Mouse (Mus musculus) CH12.LX (cell line): ENCODE measurements around the gene Tmem231. TPM values are rescaled to one million over a fixed set of nuclear protein-coding genes. Genes with fewer than 3 reads are reported as not detected.
A peak's percentile ranks its signal among the peaks of the same experiment; 100 is the strongest.

Experiments used
- DNase-seq: peaks from one replicate; pipeline ENCODE4 v3.0.0-alpha.2; 2013; ENCODE audit errors: extremely low read depth
- H3K27ac ChIP-seq: 2 replicates; pipeline ENCODE4 v1.5.1; 2012; ENCODE audit warnings: low read depth, mild to moderate bottlenecking, control low read depth, moderate library complexity; ENCODE audit not compliant: insufficient read depth
- H3K27me3 ChIP-seq: replicated peaks from 2 replicates; pipeline ENCODE3; 2012; ENCODE audit warnings: inconsistent platforms
- H3K36me3 ChIP-seq, 2 experiments: replicated peaks in 1 of 2; 2 replicates each; pipeline versions ENCODE3 to v1.6.1; 2012; ENCODE audit warnings: inconsistent platforms in 1 of 2, low read length in 1 of 2, mild to moderate bottlenecking in 1 of 2, mixed read lengths in 1 of 2, moderate library complexity in 1 of 2; ENCODE audit not compliant: control insufficient read depth in 1 of 2, insufficient read depth in 1 of 2
- H3K4me1 ChIP-seq, 2 experiments: 2 replicates each; pipeline ENCODE4 v1.6.1; 2012; ENCODE audit warnings: inconsistent platforms in 1 of 2, moderate library complexity in 1 of 2; ENCODE audit not compliant: insufficient read depth in 2 of 2, control insufficient read depth in 1 of 2
- H3K4me2 ChIP-seq: 2 replicates; pipeline ENCODE4 v1.6.1; 2012; ENCODE audit warnings: low read depth, mild to moderate bottlenecking, control low read depth; ENCODE audit not compliant: poor library complexity, insufficient read depth, severe bottlenecking
- H3K4me3 ChIP-seq, 3 experiments: fragments of 150-350 bp in 1 of 3; sonication (generic) in 1 of 3; replicated peaks in 1 of 3; 2 replicates each; pipeline versions ENCODE3 to v1.5.1; 2011 to 2012; ENCODE audit warnings: low read depth in 2 of 3, low read length in 2 of 3, mild to moderate bottlenecking in 2 of 3, moderate library complexity in 2 of 3, control low read depth in 1 of 3, improper control_type of control experiment in 1 of 3, inconsistent platforms in 1 of 3, mixed read lengths in 1 of 3; ENCODE audit not compliant: poor library complexity in 1 of 3
- H3K79me2 ChIP-seq: replicated peaks from 2 replicates; pipeline ENCODE4 v1.6.1; 2012; ENCODE audit warnings: mild to moderate bottlenecking, moderate library complexity; ENCODE audit not compliant: control insufficient read depth, poor library complexity, insufficient read depth, severe bottlenecking; ENCODE audit errors: extremely low read depth
- H3K9ac ChIP-seq: 2 replicates; pipeline ENCODE4 v1.6.1; 2012; ENCODE audit warnings: low read depth, mild to moderate bottlenecking, control low read depth, moderate library complexity; ENCODE audit not compliant: insufficient read depth
- H3K9me3 ChIP-seq: replicated peaks from 2 replicates; pipeline ENCODE3; 2012; ENCODE audit warnings: low read length, inconsistent platforms, mixed read lengths
- BHLHE40 ChIP-seq: IDR thresholded peaks from 2 replicates; pipeline ENCODE4 v1.6.1; 2011; ENCODE audit warnings: mild to moderate bottlenecking, low read depth, low read length, improper control_type of control experiment
- CHD2 ChIP-seq: IDR thresholded peaks from 2 replicates; pipeline ENCODE4 v1.6.1; 2011; ENCODE audit warnings: low read length, improper control_type of control experiment
- E2F4 ChIP-seq: IDR thresholded peaks from 2 replicates; pipeline ENCODE4 v1.6.1; 2011; ENCODE audit warnings: low read depth, low read length, improper control_type of control experiment; ENCODE audit not compliant: insufficient replicate concordance
- ELF1 ChIP-seq: IDR thresholded peaks from 2 replicates; pipeline ENCODE4 v1.6.1; 2014; ENCODE audit warnings: low read depth, mild to moderate bottlenecking, inconsistent platforms, low read length, improper control_type of control experiment
- EP300 ChIP-seq: IDR thresholded peaks from 2 replicates; pipeline ENCODE4 v1.6.1; 2011; ENCODE audit warnings: low read length, improper control_type of control experiment
- ETS1 ChIP-seq: conservative IDR thresholded peaks from 2 replicates; pipeline ENCODE4 v1.6.1; 2012; ENCODE audit warnings: low read depth, mild to moderate bottlenecking, inconsistent platforms, low read length, improper control_type of control experiment, moderate library complexity
- HCFC1 ChIP-seq: IDR thresholded peaks from 2 replicates; pipeline ENCODE4 v1.6.1; 2012; ENCODE audit warnings: low read depth, mild to moderate bottlenecking, inconsistent platforms, low read length, improper control_type of control experiment
- IRF4 ChIP-seq: IDR thresholded peaks from 2 replicates; pipeline ENCODE4 v1.6.1; 2014; ENCODE audit warnings: low read depth, mild to moderate bottlenecking, inconsistent platforms, low read length, improper control_type of control experiment
- JUN ChIP-seq: IDR thresholded peaks from 2 replicates; pipeline ENCODE4 v1.6.1; 2011; ENCODE audit warnings: low read depth, mild to moderate bottlenecking, low read length, improper control_type of control experiment, moderate library complexity; ENCODE audit not compliant: insufficient read depth
- KAT2A ChIP-seq: IDR thresholded peaks from 2 replicates; pipeline ENCODE4 v1.6.1; 2012; ENCODE audit warnings: low read length, improper control_type of control experiment, inconsistent platforms; ENCODE audit not compliant: insufficient replicate concordance
- MAFK ChIP-seq: IDR thresholded peaks from 2 replicates; pipeline ENCODE4 v1.6.1; 2011; ENCODE audit warnings: low read length, improper control_type of control experiment; ENCODE audit not compliant: insufficient replicate concordance
- MAX ChIP-seq: IDR thresholded peaks from 2 replicates; pipeline ENCODE4 v1.6.1; 2011; ENCODE audit warnings: low read length, improper control_type of control experiment
- MEF2A ChIP-seq: IDR thresholded peaks from 2 replicates; pipeline ENCODE4 v1.6.1; 2014; ENCODE audit warnings: low read depth, mild to moderate bottlenecking, inconsistent platforms, low read length, improper control_type of control experiment, borderline replicate concordance
- MXI1 ChIP-seq: IDR thresholded peaks from 2 replicates; pipeline ENCODE4 v1.6.1; 2011; ENCODE audit warnings: mild to moderate bottlenecking, low read depth, low read length, improper control_type of control experiment
- MYC ChIP-seq: IDR thresholded peaks from 2 replicates; pipeline ENCODE4 v1.6.1; 2011; ENCODE audit warnings: low read depth, mild to moderate bottlenecking, improper control_type of control experiment, low read length
- NRF1 ChIP-seq: IDR thresholded peaks from 2 replicates; pipeline ENCODE4 v1.6.1; 2014; ENCODE audit warnings: low read depth, mild to moderate bottlenecking, inconsistent platforms, low read length, improper control_type of control experiment, moderate library complexity
- POLR2A ChIP-seq: IDR thresholded peaks from 2 replicates; pipeline ENCODE4 v1.6.1; 2011; ENCODE audit warnings: low read depth, mild to moderate bottlenecking, improper control_type of control experiment, low read length
- POLR2AphosphoS2 ChIP-seq: IDR thresholded peaks from 2 replicates; pipeline ENCODE4 v1.6.1; 2011; ENCODE audit warnings: low read depth, low read length, improper control_type of control experiment
- RAD21 ChIP-seq: IDR thresholded peaks from 2 replicates; pipeline ENCODE4 v1.6.1; 2011; ENCODE audit warnings: low read depth, mild to moderate bottlenecking, low read length, improper control_type of control experiment, moderate library complexity
- SIN3A ChIP-seq: IDR thresholded peaks from 2 replicates; pipeline ENCODE4 v1.6.1; 2012; ENCODE audit warnings: low read length, improper control_type of control experiment, inconsistent platforms
- TCF12 ChIP-seq: IDR thresholded peaks from 2 replicates; pipeline ENCODE4 v1.6.1; 2014; ENCODE audit warnings: low read depth, mild to moderate bottlenecking, inconsistent platforms, low read length, improper control_type of control experiment
- USF1 ChIP-seq: IDR thresholded peaks from 2 replicates; pipeline ENCODE4 v1.6.1; 2014; ENCODE audit warnings: low read depth, mild to moderate bottlenecking, inconsistent platforms, low read length, improper control_type of control experiment
- USF2 ChIP-seq: conservative IDR thresholded peaks from 2 replicates; pipeline ENCODE4 v1.6.1; 2011; ENCODE audit warnings: low read depth, low read length, improper control_type of control experiment
- ZC3H11A ChIP-seq: IDR thresholded peaks from 2 replicates; pipeline ENCODE4 v1.6.1; 2012; ENCODE audit warnings: low read depth, mild to moderate bottlenecking, inconsistent platforms, low read length, improper control_type of control experiment
- ZKSCAN1 ChIP-seq: IDR thresholded peaks from 2 replicates; pipeline ENCODE4 v1.6.1; 2012; ENCODE audit warnings: low read depth, inconsistent platforms, low read length, improper control_type of control experiment, borderline replicate concordance
- ZMIZ1 ChIP-seq: IDR thresholded peaks from 2 replicates; pipeline ENCODE4 v1.6.1; 2012; ENCODE audit warnings: low read depth, mild to moderate bottlenecking, inconsistent platforms, low read length, improper control_type of control experiment
- dilution Hi-C: fragments of 300-500 bp; cut with MboI; formaldehyde crosslinking; loops from 2 replicates; pipeline ENCODE4 v1.14.3; 2020; ENCODE audit warnings: low sequenced_read_pairs; ENCODE audit not compliant: extremely low pct_unique_long_range_greater_than_20kb, extremely low pct_ligation_motif_present
- in situ Hi-C: fragments of 300-500 bp; cut with MboI; formaldehyde crosslinking; loops from 3 replicates; pipeline ENCODE4 v1.14.3; 2019; ENCODE audit warnings: low sequenced_read_pairs, low pct_ligation_motif_present, low pct_unique_long_range_greater_than_20kb, mixed read lengths
- polyA plus RNA-seq: library from polyadenylated mRNA; unstranded; fragments of >175 nt; gene quantifications from 2 replicates; pipeline ENCODE4 v1.2.1, GENCODE M21; 2012; ENCODE audit warnings: low read depth; ENCODE audit not compliant: insufficient read length
- total RNA-seq, 2 experiments: library from RNA; depleted of rRNA; stranded (reverse); fragments of 300-350 nt in 1 of 2; fragments of >200 nt in 1 of 2; gene quantifications; 2 replicates each; pipeline ENCODE4 v1.2.3; 2012 to 2014

Tmem231 gene
- total and polyA plus RNA-seq, 3 experiments: 3.5 to 4.3 (median 3.6) TPM

- in situ Hi-C loops (loop anchor here (5.0 kb wide), 1 partner anchor 35 kb away; no protein-coding TSS in a partner anchor), dilution Hi-C loops (no loop called here)
- H3K9me3 ChIP-seq: no peaks in the 10 kb centered on the region
- H3K9ac ChIP-seq: no peak overlapping the region
- H3K4me1 ChIP-seq: peaks cover 11 to 53% of the 10 kb centered on the region in 2 experiments
- no peaks in the 10 kb centered on the region; the same call in 1 of the 2 replicates for H3K79me2 ChIP-seq
- peak; percentile 50 for DNase-seq
- H3K4me2 ChIP-seq: no peak overlapping the region
- H3K27ac ChIP-seq: no peak overlapping the region
- no peaks in the 10 kb centered on the region for H3K27me3 ChIP-seq
- no peak overlapping the region for H3K4me3 ChIP-seq
- TF ChIP-seq MAX (no peak), ZKSCAN1 (no peak), CHD2 (no peak), EP300 (peak; percentile 74), USF2 (no peak), TCF12 (no peak), IRF4 (peak; percentile 72), ETS1 (0 out of 2 replicates have a peak, but pooled peaks have one; percentile 30), ZMIZ1 (no peak), NRF1 (no peak), POLR2AphosphoS2 (no peak), ELF1 (no peak), ZC3H11A (no peak), MAFK (no peak), USF1 (no peak), SIN3A (no peak), MYC (no peak), MXI1 (no peak), KAT2A (no peak), E2F4 (no peak), BHLHE40 (no peak), POLR2A (no peak), JUN (no peak)
- peaks cover 44 to 77% of the 10 kb centered on the region in 2 experiments for H3K36me3 ChIP-seq
Measured at GRCm38 (mm10) chr8:111947144-111947543, 13.5 kb upstream of the Tmem231 start.

- Histone ChIP-seq H3K4me3 (no peak overlapping the region), H3K27me3 (no peaks in the 10 kb centered on the region)
- no peak for TF ChIP-seq EP300
- TF ChIP-seq USF2: no peak
- no peak for TF ChIP-seq BHLHE40
- TF ChIP-seq HCFC1: no peak
- no peak for TF ChIP-seq RAD21
- no peak for TF ChIP-seq MAFK
- no peak for TF ChIP-seq MEF2A
- TF ChIP-seq ELF1: no peak
- TF ChIP-seq USF1: no peak
- no peak for TF ChIP-seq MAX
- TF ChIP-seq, all 38 proteins: peak for 0
- Histone ChIP-seq H3K4me2 (no peak overlapping the region), H3K9me3 (no peaks in the 10 kb centered on the region), H3K27ac (no peak overlapping the region), H3K4me1 (peaks cover 11 to 52% of the 10 kb centered on the region in 2 experiments), H3K79me2 (peaks cover 10% of the 10 kb centered on the region; the same call in 1 of the 2 replicates), H3K9ac (no peak overlapping the region), H3K36me3 (peaks cover 28 to 51% of the 10 kb centered on the region in 2 experiments)
- no peak for DNase-seq
- in situ Hi-C loops (no loop called here), dilution Hi-C loops (no loop called here)
Measured at GRCm38 (mm10) chr8:111943544-111943943, 9.9 kb upstream of the Tmem231 start.
